Mouse (Mus musculus) cerebellum, postnatal 10 days (tissue): Measurements from ENCODE around the gene Vps54.
"Not testable (repeated sequence)": the region's sequence is repeated elsewhere in the genome, so short reads cannot be mapped to it uniquely, and the experiment has no call there.

Experiments
- DNase-seq, 2 experiments: peaks; one replicate each; pipeline ENCODE4 v3.0.0; 2021; ENCODE audit warnings: mixed read lengths in 2 of 2

The Vps54 gene

DNA sequence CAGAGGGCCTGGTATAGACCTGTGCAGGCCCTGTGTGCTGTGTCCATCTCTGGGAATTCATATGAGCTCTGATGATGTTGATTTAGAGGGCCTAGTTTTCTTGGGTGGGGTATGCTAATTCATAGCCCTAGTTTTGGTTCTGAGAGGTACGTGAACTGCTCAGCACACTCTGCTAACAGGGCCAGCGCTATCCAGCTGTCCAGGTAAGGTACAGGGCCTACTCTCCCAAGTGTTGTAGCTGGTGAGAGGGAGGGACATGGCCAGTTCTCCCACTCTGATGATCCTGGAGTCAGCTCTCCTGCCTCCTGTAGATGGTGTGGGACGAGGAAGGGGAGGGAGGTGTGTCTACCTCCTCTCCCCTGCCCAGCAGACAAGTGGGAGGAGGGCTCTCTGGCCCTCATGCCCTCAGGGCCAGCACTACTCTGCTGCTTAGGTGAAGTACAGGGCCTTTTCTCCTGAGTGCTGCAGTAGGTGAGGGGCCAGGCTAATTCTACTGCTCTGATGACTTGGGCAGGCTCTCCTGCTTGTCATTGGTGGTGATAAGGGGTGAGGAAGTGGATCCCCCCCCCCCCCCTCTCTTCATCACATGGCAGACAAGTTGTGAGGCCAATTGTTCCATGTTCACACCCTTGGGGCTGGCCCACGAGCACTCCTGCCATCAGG lies 8.3 kb downstream of the Vps54 start:
- DNase-seq: no peak

DNA sequence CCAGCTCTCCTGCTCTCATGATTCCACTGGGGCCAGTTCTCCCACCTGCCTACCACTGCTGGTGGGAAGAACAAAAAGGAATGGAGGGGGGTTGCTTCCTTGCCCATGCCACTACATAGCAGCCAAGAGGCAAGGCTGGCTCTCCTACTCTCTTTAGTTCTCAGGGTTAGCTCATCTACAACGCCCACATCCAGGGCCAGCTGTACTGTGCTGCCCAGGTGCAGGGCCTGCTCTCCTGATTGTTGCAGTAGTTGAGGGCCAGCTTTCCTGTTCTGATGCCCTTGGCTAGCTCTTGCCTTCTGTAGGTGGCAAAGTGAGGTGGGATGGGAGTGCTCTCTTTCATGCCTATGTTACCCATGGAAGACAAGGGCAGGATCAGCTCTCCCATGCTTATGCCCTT lies 8.9 kb downstream of the Vps54 start:
- DNase-seq: no peak

DNA sequence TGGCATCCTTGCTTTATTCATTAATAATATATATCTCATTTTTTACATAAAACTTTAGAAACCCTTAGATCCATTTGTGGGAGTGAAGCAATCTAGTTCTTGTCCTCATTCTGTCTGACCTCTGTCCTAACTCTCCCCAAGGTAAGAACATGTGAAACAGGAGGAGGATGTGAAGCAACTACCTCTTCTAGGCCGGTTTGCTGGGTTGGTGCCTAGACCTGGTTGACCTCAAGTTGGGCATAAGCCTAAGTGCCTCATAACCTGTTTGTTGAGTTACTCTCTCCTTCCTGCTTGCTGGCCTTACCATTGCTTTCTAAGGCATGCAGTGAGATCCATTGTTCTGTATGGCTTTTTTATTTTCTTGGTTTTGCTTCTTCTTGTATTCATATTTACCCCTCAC lies 11.3 kb downstream of the Vps54 start:
- DNase-seq: no peak

DNA sequence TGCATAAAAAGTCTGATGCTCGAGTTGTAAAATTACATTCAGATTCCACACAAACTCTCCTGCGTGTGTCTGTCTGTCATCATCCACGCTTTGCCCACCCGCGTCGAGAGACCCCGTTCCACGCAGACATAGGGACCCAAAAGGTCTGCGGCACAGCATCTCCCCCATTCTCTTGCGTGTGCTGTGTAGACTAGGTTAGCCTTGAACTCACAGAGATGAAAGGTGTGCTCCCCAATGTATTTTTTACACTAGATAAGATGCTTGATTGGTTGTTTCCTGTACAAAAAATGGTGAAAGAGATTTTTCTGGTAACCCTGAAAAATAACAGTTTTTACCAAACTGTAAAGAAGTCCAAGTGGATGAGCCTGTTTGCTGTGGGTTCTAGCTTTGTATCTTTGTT lies 19.5 kb downstream of the Vps54 start:
- DNase-seq: not testable (repeated sequence)

DNA sequence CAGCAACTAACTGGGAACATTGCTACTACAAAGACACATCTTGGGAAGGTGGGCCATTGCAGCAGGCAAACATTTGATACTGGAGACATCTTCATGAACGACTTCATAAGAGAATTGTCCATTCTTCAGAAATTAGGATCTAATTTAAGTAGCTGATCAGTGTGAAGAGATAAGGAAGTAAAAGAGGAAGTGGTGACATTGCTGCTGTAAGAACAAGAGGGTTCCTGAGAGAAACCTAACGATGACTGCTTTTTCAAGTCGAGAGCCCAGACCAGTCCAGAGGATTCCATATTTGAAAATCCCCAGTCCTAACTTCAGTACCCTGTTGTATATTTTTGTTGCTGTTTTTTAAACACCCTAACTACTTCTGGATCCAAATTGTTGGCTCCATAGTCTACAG lies 26.3 kb downstream of the Vps54 start:
- DNase-seq: no peak

DNA sequence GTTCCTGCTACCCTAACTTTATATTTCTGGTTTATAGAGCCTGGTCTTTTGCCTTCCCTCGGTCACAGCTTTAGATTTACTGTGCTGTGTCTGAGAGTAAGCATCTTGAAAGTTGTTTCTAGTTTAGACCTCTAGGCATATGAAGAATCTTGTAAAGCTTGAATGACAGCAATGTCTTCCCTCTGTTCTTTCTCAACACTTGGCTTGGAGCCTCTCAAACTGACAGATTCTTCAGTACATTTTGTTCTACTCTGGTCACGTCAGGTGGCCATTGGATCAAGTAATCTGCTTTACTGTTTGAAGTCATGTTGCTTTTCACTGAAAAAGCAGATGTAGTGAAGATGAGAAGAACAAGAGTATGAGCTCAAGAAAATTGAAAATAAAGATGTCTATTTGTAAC lies 37.1 kb downstream of the Vps54 start:
- no peak for DNase-seq

DNA sequence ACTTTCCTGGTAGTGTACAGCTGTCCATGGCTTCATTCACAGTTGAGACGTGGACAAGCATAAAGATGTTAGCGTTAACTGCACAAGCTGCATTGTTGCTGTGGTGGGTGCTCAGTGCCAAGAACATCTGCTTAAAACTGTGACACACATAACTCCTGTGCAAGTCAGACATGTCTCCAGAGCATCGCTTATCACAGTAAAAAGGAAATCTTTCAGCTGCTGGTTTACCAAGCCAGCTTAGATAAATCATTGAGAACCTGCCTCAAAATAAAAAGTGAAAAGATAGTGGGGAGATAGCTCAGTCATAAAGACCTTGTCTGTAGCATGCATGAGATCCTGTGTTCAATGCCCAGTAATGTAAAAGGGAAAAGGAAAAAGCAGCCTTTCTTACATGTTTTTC lies 47.3 kb downstream of the Vps54 start:
- no peak for DNase-seq

DNA sequence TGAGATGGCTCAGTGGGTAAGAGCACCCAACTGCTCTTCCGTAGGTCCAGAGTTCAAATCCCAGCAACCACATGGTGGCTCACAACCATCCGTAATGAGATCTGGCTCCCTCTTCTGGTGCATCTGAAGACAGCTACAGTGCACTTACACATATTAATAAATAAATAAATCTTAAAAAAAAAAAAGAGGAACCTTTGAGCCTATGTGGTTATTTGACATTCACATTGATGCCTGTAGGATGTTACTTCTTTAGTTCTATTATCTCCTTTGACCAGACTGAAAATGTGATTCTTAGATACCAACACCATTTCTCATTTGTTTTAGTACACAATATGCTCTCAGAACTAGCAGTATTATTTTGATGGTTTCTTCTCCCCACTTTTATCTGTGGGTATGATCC lies 49.1 kb downstream of the Vps54 start:
- not testable (repeated sequence) for DNase-seq

DNA sequence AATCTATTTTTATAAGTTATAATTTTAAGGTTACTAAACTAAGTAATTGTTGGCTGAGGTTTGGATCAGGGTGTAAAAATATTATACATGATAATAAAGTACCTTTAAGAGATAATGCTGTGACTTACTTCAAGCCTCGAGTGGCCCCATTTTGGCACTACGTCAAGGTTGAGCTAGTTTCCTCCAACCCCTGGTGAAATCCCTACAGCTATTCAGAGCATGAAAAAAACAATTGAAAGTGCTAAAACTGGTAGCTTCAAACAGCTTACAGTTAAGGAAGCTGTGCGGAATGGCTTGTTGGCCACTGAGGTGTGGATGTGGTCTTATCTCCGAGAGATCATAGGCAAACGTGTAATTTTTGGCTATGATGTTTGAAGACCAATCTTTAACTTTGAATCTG lies 56.4 kb downstream of the Vps54 start:
- DNase-seq: no peak

DNA sequence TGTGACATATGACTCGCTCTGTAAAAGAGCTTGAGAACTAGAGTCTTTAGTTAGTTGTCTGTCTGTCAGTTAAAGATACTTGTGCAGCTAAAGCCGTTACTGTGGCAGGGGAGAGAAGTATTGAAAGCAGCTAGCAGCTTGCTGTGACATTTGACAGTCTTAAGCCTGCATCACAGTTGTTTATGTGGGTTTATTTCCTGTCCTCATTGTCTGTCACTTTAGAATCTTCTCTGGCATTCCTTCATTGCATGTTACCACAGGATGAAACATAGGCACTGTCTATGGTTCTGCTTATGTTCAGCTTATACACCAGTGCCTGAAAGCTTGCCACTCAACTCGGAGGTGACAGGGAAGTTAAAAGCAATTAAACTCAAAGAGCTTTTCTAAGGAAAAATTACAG lies 64.5 kb downstream of the Vps54 start:
- DNase-seq: no peak

DNA sequence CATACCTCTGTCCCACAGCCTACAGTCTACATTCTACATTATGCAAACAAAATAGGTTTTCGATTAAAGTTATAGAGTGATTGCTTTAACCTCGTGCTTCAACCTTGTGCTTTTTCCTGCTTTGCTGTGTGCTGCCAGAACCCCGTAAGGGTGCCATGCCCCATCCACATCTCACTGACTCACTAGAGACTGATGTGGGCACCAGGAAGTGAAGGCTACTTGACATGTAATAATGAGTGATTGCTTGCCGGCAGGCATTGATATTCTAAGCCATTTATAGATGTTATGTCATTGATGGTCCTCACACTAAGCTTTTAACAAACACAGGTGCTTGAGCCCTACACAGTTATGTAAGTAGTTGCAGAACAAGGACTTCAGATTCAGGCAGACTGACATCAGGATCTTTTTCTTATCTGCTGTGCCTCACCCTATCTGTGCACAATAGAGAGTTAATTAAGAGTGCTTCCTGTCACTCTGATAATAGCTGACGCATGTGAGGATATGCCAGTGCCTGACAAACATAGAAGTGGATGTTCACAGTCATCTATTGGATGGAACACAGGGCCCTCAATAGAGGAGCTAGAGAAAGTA lies 68.1 kb downstream of the Vps54 start:
- no peak for DNase-seq

DNA sequence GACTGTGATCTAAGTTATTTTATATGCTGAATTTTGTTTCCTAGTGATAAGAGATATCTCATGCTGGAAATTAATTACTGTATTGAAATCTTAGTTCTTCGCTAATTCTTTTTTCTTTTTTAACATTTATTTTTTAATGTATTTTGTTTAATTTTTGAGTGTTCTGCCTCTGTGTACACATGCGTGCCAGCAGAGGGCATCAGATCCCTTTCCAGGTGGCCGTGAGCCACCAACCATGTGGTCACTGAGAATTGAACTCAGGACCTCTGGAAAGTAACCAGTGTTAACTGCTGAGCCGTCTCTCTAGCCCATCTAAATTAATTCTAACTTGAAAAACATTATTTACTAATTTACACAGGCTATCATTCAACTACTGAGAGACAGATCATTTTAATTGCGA lies 69.0 kb downstream of the Vps54 start:
- peak; percentile 34 to 35 for DNase-seq

DNA sequence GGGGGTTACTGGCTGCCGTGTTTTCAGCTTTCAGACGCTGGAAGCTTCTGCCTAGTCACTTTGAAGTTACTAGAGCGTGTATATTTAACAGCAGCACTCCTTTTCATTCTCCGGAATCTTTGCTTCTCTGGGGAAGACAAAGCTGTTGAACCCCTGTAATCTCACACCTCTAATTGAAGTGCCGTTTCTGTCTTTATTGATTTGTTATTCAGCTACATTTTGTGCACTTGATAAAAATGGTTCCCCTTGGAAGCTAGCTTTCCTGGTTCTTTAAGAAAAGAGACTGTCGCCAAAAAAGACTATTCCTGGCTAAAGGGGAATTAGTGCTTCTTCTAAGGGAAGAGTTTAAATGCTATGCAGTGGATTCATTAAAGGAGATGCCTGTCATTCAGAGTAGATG lies 70.4 kb downstream of the Vps54 start:
- DNase-seq: no peak

DNA sequence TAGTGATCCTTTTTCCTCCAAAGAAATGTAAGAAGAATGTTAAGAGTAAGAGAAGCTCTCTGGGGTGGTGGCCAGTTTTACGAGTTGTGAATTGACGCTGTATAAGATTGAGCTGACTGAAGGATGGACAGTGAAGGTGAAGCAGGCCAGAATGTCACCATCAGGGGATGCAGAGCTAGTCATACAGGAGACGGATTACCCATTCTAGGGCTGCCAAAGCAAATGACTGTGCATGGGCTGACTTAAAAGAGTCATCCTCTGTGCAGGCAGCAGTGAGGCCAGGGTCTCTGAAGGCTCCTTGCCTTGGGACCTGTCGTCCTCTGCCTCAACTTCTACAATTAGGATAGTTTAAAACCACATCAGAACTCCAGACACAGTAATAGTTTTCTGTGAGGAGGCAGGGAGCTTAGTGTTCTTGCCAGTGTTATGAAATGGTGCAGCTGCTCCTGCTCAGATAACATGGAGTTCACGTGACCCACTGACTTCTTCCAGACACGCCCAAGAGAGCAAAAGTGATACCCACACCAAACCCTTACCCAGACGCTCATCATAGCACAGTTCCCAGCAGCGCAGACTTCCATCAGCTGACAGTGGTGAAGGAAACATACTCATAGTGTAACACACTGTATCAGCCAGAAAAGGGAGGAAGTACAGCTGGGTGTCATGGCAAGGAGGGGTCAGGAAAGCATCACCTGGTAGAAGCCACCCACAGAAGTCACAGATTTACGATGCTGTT lies 75.0 kb downstream of the Vps54 start:
- DNase-seq: no peak

DNA sequence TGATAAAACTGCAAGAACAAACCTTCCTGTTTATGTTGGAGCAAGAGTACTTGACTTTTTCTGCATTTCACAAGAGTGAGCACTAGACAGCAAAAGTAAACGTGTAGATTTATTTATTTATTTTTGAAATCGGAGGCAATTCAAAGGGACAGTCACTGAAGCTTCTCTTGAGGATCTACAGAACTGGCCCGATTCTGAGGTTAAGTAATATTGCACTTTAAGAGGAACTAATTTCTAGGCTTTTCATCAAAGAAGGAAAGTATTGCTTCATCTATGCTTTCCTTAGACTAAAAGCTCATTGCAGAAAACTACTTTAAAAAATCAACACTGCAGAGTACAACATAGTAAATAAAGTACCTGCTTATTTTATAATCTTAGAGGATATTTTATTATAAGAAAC lies 82.5 kb downstream of the Vps54 start:
- no peak for DNase-seq

DNA sequence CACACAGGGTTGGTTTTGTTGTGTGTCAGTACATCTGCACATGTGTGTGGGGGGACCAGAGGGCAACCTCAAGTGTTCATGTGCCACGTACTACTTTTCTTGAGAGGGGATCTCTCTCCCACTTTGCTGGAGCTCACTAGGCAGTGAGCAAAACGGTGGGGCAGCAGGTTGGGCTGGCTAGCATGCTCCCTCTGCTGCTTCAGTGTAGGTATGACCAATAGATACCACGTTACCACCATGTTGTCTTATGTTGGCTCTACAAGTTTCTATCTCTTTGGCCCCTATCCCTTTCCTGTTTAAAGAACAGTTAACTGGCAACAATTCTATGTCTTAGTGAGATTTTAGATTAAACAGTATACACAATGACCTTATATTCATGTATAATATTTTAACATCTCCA lies 83.3 kb downstream of the Vps54 start:
- DNase-seq: peak in 1 of 2 experiments; percentile 4

DNA sequence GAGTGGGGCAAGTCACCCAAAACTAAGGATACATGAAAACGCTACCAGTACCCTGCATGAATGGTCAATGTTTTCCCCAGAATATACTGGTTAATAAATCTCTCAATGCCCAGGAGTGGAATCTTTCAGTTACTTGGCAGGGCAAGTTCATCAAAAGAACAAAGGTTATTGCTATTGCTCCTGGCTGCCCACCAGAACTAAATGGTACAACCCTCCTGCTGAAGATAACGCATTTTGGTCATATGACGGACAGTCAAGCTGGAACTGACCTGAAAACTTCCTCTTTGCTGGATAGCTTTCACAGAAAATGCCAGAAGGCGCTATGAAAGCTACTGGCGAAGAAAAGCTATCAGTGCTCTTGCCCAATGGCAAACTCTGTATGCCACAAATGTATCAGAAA lies 86.7 kb downstream of the Vps54 start:
- DNase-seq: no peak

DNA sequence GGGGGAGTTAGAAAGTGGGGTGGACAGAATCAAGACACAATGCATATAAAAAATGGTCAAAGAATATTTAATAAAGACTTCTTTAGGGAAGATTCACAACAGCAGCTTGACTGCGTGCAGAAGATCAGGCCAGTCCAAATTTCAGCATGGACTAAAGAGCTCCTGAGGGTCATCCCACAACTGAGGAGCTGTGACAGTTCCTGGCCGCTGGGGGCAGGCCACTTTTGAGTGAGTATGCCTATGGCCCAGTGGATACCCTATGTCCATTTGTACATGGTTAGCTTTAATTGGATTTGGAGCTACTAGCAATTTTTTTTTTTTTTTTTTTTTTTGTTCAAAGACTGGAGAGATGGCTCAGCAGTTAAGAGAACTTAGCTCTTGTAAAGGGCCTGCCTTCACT lies 87.7 kb downstream of the Vps54 start:
- peak; percentile 21 for DNase-seq

DNA sequence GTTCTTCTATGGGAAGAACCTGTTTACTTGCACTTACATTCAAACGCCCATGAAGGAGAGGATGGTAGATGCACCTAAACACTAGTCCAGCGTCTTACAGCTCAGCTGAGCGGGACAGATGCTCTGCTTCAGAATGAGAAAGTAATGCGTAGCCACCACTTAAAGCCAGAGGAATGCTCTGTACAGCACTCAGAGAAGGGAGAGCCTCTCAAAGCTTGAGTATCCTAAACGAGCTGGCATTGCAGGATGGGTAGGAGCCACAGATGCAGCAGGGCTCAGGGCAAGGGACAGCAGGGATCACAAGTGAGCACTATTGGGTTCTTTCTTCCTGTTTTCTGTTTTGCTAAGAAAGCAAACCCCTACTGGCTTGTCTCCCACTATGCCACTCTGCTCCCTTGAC lies 88.4 kb downstream of the Vps54 start:
- DNase-seq: no peak

DNA sequence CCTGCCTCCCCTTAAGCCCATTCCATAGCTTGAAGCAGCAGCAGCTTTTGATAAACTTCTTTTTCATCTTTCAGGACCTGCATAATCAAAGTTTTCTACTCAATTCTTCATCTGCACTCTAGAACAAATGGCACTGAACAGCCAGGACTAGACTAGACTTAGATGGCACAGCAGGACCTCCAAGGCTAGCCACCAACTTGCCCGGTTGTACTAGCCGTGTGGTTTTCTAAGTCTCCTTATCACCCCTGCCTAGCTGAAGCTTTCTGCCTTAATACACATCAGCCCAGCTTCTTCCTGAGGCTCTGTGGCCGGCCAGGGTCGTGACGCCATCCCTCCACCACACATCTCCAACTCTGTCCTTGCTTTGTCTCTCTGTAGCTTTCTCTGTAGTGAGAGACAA lies 89.1 kb downstream of the Vps54 start:
- DNase-seq: no peak

DNA sequence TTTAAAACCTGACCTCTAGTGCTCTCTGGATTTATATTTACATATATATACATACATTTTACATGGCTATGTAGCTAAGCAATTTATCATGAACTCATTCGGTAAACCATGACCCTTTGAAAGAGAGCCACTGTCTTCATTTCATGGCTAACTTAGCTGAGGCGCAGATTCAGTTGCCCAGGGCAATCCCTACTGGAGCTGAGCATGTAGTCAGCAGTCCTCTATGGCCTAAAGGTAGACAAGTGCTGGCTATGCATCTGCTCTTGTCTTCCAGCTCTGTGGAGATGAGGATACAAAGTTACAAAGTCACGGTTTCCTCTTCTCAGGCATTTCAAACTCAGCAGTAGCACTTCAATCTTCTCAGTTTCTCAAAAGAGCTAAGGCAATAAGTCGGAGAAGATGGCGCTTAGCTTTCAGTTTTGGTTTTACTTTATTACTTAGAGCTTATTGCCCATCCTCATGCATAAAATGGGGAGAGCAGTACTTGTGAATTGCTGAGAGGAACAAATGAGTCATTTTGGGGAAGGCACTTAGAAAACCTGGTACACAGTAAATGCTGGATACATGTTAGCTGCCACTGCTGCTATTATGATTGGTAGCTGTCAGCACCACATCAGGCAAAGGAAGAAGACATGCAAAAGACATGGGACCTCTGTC lies 93.7 kb downstream of the Vps54 start:
- no peak for DNase-seq

DNA sequence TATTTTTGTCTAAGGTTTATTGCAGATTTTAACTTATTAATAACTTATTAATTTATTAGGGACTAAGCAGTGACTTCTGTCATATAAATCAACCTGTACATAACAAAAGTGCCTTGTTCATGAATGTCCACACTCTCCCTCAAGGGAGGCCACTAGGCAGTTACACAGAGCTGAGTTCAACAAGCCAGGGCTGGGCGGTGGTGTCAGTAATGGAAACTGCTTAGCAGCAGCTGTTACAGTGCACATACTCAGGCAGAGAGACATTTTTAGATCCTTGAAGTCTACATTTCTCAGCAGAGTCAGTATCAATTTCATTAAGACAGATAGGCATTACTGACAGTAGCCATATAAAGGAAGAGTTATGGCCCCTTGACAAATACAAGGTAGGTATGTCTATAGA lies 98.8 kb downstream of the Vps54 start:
- DNase-seq: no peak

DNA sequence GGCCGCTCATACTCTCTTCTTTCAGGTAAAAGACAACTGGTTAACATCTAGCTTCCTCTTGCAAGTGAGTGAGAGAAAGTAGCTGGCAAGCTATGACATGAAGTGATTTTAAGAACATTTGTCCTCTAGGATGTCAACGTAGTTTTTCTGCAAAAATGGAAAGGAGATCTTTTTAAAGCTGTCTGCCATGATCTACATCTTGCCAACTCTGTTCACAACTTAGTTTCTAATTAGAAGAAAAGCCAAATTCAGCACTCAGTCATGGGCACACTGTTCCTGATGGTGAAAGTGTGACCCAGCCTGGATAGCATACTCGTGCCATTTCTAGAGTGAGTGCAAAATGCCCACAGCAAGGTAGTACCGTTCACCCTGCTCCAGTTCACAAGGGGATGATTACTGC lies 100.0 kb downstream of the Vps54 start:
- DNase-seq: no peak

DNA sequence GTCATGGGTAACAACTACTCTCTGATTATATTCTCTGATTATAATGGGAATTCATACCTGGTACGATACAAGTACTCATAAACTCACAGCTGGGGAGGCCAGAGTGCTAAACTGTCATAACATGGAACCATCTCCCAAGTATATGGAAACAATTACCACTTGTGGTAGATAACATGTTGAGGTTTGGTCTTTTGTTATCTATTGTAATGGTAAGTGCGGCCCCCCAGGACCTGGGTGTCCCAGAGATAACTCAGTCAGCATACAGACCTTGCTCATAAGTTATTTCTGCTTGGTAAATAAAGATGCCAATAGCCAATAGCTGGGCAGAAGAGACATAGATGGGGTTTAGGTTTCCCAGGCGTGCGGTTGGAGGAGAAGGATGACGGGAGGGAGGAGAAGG lies 104.4 kb downstream of the Vps54 start:
- no peak for DNase-seq
